Mouse (Mus musculus) forebrain, embryonic 15.5 days (tissue): ENCODE data around the gene Zfp366. TPM values are rescaled to one million over a fixed set of nuclear protein-coding genes. Genes with fewer than 3 reads are reported as not detected.
"Not testable (repeated sequence)": the region's sequence is repeated elsewhere in the genome, so short reads cannot be mapped to it uniquely, and the experiment has no call there.

Experiments used
- ATAC-seq: fragments of 200-750 bp; cut with Nextera tagmentation; replicated peaks from 2 replicates; pipeline ENCODE4 v1.8.0; 2017; ENCODE audit warnings: mild to moderate bottlenecking, moderate TSS enrichment, moderate library complexity
- H3K27ac ChIP-seq: fragments of 300-500 bp; sonication (generic); replicated peaks from 2 replicates; pipeline ENCODE4 v1.5.1; 2015; ENCODE audit warnings: mild to moderate bottlenecking, inconsistent platforms
- H3K27me3 ChIP-seq: fragments of 300-500 bp; sonication (generic); 2 replicates; pipeline ENCODE4 v1.6.1; 2015; ENCODE audit warnings: inconsistent platforms
- H3K36me3 ChIP-seq: fragments of 300-500 bp; sonication (generic); 2 replicates; pipeline ENCODE4 v1.6.1; 2015; ENCODE audit warnings: mild to moderate bottlenecking, inconsistent platforms
- H3K4me1 ChIP-seq: fragments of 300-500 bp; sonication (generic); 2 replicates; pipeline ENCODE4 v1.6.1; 2015; ENCODE audit warnings: inconsistent platforms
- H3K4me2 ChIP-seq: fragments of 300-500 bp; sonication (generic); replicated peaks from 2 replicates; pipeline ENCODE4 v1.6.1; 2015; ENCODE audit warnings: mild to moderate bottlenecking, inconsistent platforms
- H3K4me3 ChIP-seq: fragments of 300-500 bp; sonication (generic); 2 replicates; pipeline ENCODE4 v1.5.1; 2015; ENCODE audit warnings: mild to moderate bottlenecking, inconsistent platforms
- H3K9ac ChIP-seq: fragments of 300-500 bp; sonication (generic); replicated peaks from 2 replicates; pipeline ENCODE4 v1.6.1; 2015; ENCODE audit warnings: mild to moderate bottlenecking, inconsistent platforms
- H3K9me3 ChIP-seq: fragments of 300-500 bp; sonication (generic); 2 replicates; pipeline ENCODE4 v1.6.1; 2016; ENCODE audit warnings: inconsistent platforms
- WGBS: fragments of 180-500 bp; shearing (Covaris S2); methylation state at CpG from one replicate; pipeline ENCODE4 v1.1.7; 2015; ENCODE audit warnings: mixed read lengths; 5-methylcytosine and 5-hydroxymethylcytosine counted together
- polyA plus RNA-seq: library from polyadenylated mRNA; unstranded; fragments of >200 nt; fragmentation: Nextera tagmentation; extraction: Ambion mirVana; gene quantifications from 2 replicates; pipeline ENCODE4 v1.2.1, GENCODE M21; 2015

The Zfp366 gene
- polyA plus RNA-seq, 1 experiment from 2014 or later, result 0.45 TPM

- no peak overlapping the region for H3K9ac ChIP-seq
- H3K4me3 ChIP-seq, result no peak overlapping the region
- H3K9me3 ChIP-seq, result no peaks in the 10 kb centered on the region
- no peak overlapping the region for H3K27ac ChIP-seq
- WGBS, result 34% methylated on average over 10 of the region's 10 CpGs
- H3K4me2 ChIP-seq, result no peak overlapping the region
- no peaks in the 10 kb centered on the region for H3K36me3 ChIP-seq
- H3K4me1 ChIP-seq, result no peaks in the 10 kb centered on the region
- no peak for ATAC-seq
- no peaks in the 10 kb centered on the region for H3K27me3 ChIP-seq
These were observed 20.9 kb upstream of the Zfp366 start for GRCm38 (mm10) chr13:99163521-99164359.

- H3K9ac ChIP-seq, result no peak overlapping the region
- no peak overlapping the region for H3K27ac ChIP-seq
- H3K9me3 ChIP-seq, result no peaks in the 10 kb centered on the region
- H3K4me2 ChIP-seq, result no peak overlapping the region
- H3K27me3 ChIP-seq, result no peaks in the 10 kb centered on the region
- no peak for ATAC-seq
- H3K4me3 ChIP-seq, result no peak overlapping the region
- no peaks in the 10 kb centered on the region for H3K36me3 ChIP-seq
- H3K4me1 ChIP-seq, result no peaks in the 10 kb centered on the region
- WGBS, result 64% methylated on average over 2 of the region's 2 CpGs
These were observed 20.3 kb upstream of the Zfp366 start for GRCm38 (mm10) chr13:99164360-99164759.

GRCm38 (mm10) chr13:99169401-99169800 lies 15.2 kb upstream of the Zfp366 start:
- no peak overlapping the region for H3K4me3 ChIP-seq

DNA sequence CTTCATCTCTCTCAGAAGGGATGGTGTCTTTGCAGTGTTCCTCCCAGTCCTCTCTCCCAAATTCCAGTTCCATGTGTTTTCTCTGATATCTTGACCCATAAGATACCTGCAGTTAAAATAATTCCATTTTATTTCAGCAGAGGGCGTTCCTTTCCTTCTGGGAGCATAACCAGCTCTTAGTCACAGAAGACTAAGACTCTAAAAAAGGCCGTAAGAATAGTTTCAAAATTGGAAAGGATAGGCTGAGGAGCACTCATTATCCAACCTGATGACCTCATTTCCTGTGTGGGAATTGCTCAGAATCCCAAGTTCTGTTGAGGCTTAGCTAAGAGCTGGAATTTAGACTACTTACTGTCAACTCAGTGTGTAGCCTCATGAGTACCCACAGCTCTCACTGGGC lies 14.3 kb upstream of the Zfp366 start:
- H3K27ac ChIP-seq, result no peak overlapping the region
- no peak overlapping the region for H3K9ac ChIP-seq
- no peak overlapping the region for H3K4me2 ChIP-seq
- 43% methylated on average over 2 of the region's 2 CpGs for WGBS
- no peaks in the 10 kb centered on the region for H3K36me3 ChIP-seq
- H3K27me3 ChIP-seq, result no peaks in the 10 kb centered on the region
- no peaks in the 10 kb centered on the region for H3K4me1 ChIP-seq
- no peak for ATAC-seq
- H3K4me3 ChIP-seq, result no peak overlapping the region
- H3K9me3 ChIP-seq, result no peaks in the 10 kb centered on the region

More at GRCm38 (mm10) chr13:99169401-99169800, 15.2 kb upstream of the Zfp366 start:
- Histone ChIP-seq H3K4me2 (no peak overlapping the region), H3K27me3 (no peaks in the 10 kb centered on the region), H3K9ac (no peak overlapping the region), H3K27ac (no peak overlapping the region), H3K36me3 (no peaks in the 10 kb centered on the region), H3K4me1 (no peaks in the 10 kb centered on the region), H3K9me3 (no peaks in the 10 kb centered on the region)
- 76% methylated on average over 6 of the region's 6 CpGs for WGBS
- no peak for ATAC-seq

- no peak overlapping the region for H3K4me2 ChIP-seq
- no peaks in the 10 kb centered on the region for H3K36me3 ChIP-seq
- ATAC-seq, result no peak
- no peaks in the 10 kb centered on the region for H3K4me1 ChIP-seq
- no peak overlapping the region for H3K27ac ChIP-seq
- no peaks in the 10 kb centered on the region for H3K9me3 ChIP-seq
- no peaks in the 10 kb centered on the region for H3K27me3 ChIP-seq
- 32% methylated on average over 4 of the region's 4 CpGs for WGBS
- H3K9ac ChIP-seq, result no peak overlapping the region
- no peak overlapping the region for H3K4me3 ChIP-seq
These were observed 10.8 kb upstream of the Zfp366 start for GRCm38 (mm10) chr13:99173849-99174248.

DNA sequence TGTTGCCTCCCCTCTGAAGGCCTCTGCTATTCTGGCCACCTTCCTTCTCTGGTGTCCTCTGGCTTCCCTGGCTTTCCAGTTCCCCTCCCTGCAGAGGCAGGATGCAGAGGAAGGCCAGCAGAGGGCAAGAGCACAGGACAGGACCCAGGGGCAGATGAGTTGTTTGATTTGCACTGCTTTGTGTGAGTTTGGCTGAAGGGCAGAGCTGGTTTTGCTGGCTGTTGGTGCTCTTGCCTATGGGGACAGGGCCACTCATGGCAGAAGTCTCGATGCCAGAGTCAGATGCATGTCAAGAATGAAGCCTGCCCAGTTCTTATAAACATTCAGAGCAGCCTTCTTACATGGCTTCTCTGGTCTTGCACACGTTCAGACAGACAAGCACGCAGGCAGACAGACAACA lies 1.8 kb upstream of the Zfp366 start:
- not testable (repeated sequence) for H3K36me3 ChIP-seq, H3K9me3 ChIP-seq, H3K4me3 ChIP-seq, H3K9ac ChIP-seq, H3K27ac ChIP-seq, H3K4me1 ChIP-seq, H3K27me3 ChIP-seq, H3K4me2 ChIP-seq, ATAC-seq
- WGBS, result 93% methylated on average over 3 of the region's 3 CpGs

DNA sequence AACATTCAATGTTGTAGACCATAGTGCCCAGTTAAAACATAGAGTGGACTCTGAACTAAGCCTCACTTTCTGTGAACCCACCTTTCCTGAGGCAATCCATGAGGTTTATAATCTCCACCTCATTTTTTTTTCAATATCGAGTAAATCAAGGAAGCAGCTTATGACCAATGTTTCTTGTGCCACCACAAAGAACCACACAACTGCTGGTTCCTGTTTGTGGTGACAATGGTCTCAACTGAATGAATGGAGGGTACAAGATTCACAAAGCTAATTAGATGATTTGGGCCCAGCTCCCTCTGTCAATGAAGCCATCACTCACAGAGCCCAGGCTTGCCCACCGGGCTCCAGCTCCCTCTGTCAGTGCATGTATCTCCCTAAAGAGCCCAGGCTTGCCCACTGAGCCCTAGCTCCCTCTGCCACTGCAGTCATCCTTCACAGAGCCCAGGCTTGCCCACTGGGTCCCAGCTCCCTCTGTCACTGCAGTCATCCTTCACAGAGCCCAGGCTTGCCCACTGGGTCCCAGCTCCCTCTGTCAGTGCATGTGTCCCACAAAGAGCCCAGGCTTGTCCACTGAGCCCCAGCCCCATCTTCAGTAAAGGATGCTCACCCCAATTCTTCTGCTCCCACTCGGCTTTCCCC lies 1.2 kb upstream of the Zfp366 start:
- no peaks in the 10 kb centered on the region for H3K27me3 ChIP-seq
- no peaks in the 10 kb centered on the region for H3K36me3 ChIP-seq
- H3K9me3 ChIP-seq, result no peaks in the 10 kb centered on the region
- no peak overlapping the region for H3K4me2 ChIP-seq
- H3K9ac ChIP-seq, result no peak overlapping the region
- ATAC-seq, result no peak
- WGBS, result 87% methylated on average over 3 of the region's 3 CpGs
- H3K4me3 ChIP-seq, result no peak overlapping the region
- H3K27ac ChIP-seq, result no peak overlapping the region
- no peaks in the 10 kb centered on the region for H3K4me1 ChIP-seq

- ATAC-seq, result no peak
- Histone ChIP-seq H3K9me3 (no peaks in the 10 kb centered on the region), H3K4me3 (no peak overlapping the region), H3K9ac (no peak overlapping the region), H3K36me3 (no peaks in the 10 kb centered on the region), H3K4me2 (no peak overlapping the region), H3K4me1 (no peaks in the 10 kb centered on the region), H3K27ac (no peak overlapping the region), H3K27me3 (no peaks in the 10 kb centered on the region)
- WGBS, result 88% methylated on average over 10 of the region's 10 CpGs
These were observed 950 bp downstream of the Zfp366 start for GRCm38 (mm10) chr13:99185573-99185972.

GRCm38 (mm10) chr13:99186138-99186853 lies 1.7 kb downstream of the Zfp366 start:
- Histone ChIP-seq H3K27me3 (no peaks in the 10 kb centered on the region), H3K27ac (no peak overlapping the region), H3K4me1 (no peaks in the 10 kb centered on the region), H3K9me3 (no peaks in the 10 kb centered on the region), H3K36me3 (no peaks in the 10 kb centered on the region), H3K4me3 (no peak overlapping the region), H3K9ac (no peak overlapping the region), H3K4me2 (no peak overlapping the region)
- 95% methylated on average over 10 of the region's 10 CpGs for WGBS
- ATAC-seq, result no peak

GRCm38 (mm10) chr13:99186859-99187258 lies 2.2 kb downstream of the Zfp366 start:
- no peaks in the 10 kb centered on the region for H3K27me3 ChIP-seq
- H3K36me3 ChIP-seq, result no peaks in the 10 kb centered on the region
- no peak overlapping the region for H3K4me3 ChIP-seq
- no peak for ATAC-seq
- no peaks in the 10 kb centered on the region for H3K9me3 ChIP-seq
- H3K4me1 ChIP-seq, result no peaks in the 10 kb centered on the region
- H3K9ac ChIP-seq, result no peak overlapping the region
- H3K4me2 ChIP-seq, result no peak overlapping the region
- WGBS, result 83% methylated on average over 7 of the region's 7 CpGs
- H3K27ac ChIP-seq, result no peak overlapping the region

- Histone ChIP-seq H3K9ac (no peak overlapping the region), H3K4me1 (no peaks in the 10 kb centered on the region), H3K27me3 (no peaks in the 10 kb centered on the region), H3K27ac (no peak overlapping the region), H3K4me3 (no peak overlapping the region), H3K36me3 (no peaks in the 10 kb centered on the region), H3K4me2 (no peak overlapping the region), H3K9me3 (no peaks in the 10 kb centered on the region)
- ATAC-seq, result no peak
- 91% methylated on average over 11 of the region's 11 CpGs for WGBS
These were observed 2.8 kb downstream of the Zfp366 start for GRCm38 (mm10) chr13:99187456-99187855.

GRCm38 (mm10) chr13:99188625-99189024 lies 4.0 kb downstream of the Zfp366 start:
- ATAC-seq, result no peak; the same call in 1 of the 2 replicates
- no peaks in the 10 kb centered on the region for H3K27me3 ChIP-seq
- H3K9me3 ChIP-seq, result no peaks in the 10 kb centered on the region
- no peak overlapping the region for H3K4me3 ChIP-seq
- H3K27ac ChIP-seq, result no peak overlapping the region
- H3K4me2 ChIP-seq, result no peak overlapping the region
- H3K36me3 ChIP-seq, result no peaks in the 10 kb centered on the region
- H3K9ac ChIP-seq, result no peak overlapping the region
- 53% methylated on average over 8 of the region's 8 CpGs for WGBS
- no peaks in the 10 kb centered on the region for H3K4me1 ChIP-seq
